Mouse (Mus musculus) stomach, postnatal 0 days (tissue): ENCODE measurements at regions not wholly inside any gene's neighbourhood (a gene's known extent, or its start where the extent isn't known, plus 50 kb on each side); places are given as distances from the start of the nearest gene placed in this dataset.

ENCODE experiments used
- CTCF ChIP-seq: IDR thresholded peaks from 2 replicates; pipeline ENCODE4 v1.5.1; 2016; ENCODE audit warnings: antibody characterized with exemption, low read depth, mild to moderate bottlenecking, moderate library complexity
- EP300 ChIP-seq: optimal IDR thresholded peaks from 2 replicates; pipeline ENCODE3; 2016; ENCODE audit warnings: antibody characterized with exemption

DNA sequence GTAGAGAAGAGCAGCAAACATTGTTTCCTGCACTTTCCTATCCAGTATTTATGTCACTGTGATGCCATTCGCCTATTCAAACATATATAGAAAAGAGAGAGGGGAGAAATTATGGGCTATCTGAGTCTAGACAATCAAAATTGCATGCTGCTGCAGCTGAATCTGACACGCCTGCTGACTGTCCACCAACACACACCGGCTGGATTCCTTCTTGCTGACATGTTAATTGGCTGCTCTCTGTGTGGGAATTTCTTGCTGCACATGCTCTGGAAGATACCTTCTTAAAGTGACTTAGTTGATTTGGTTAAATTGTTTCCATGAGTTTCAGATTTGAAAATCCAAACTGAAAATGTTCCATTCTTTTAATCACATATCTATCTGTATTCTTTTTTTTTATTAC lies 463.9 kb upstream of the Pcdh10 start:
- TF ChIP-seq CTCF (no peak), EP300 (no peak)
